Mouse (Mus musculus) CD4-positive, CD25-positive, alpha-beta regulatory T cell, adult 2 months (primary cell): ENCODE measurements at regions not wholly inside any gene's neighbourhood (a gene's known extent, or its start where the extent isn't known, plus 50 kb on each side); places are given as distances from the start of the nearest gene placed in this dataset.

Source experiments
- DNase-seq: peaks from one replicate; pipeline ENCODE4 v3.0.0-alpha.2; 2012; ENCODE audit warnings: low read depth, low spot score

DNA sequence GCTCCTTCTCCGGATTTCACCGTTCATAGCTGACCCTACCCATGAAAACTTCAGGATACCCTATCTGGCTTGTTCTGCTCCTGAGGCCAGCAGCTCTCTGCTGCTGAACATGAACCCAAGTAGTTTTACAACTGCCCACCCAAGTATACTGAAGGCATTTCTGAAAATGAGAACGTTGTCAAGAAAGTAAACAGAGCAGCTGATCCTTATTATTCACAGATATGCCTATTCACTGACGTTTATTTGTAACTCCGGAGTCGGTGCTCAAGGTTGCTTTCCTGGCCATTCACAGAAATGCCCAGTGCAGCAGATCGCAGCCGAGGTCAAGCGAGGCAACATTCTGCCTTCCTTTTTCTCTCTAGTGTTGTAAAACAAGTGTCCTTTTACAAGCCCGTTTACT is 128.4 kb upstream of the N6amt1 start:
- no peak for DNase-seq

GRCm38 (mm10) chr16:87225085-87225484 is 128.9 kb upstream of the N6amt1 start:
- DNase-seq = no peak

GRCm38 (mm10) chr16:87224024-87224423 is 130.0 kb upstream of the N6amt1 start:
- no peak for DNase-seq

GRCm38 (mm10) chr16:87220611-87221010 is 133.4 kb upstream of the N6amt1 start:
- DNase-seq = no peak

- DNase-seq = no peak
Observed at GRCm38 (mm10) chr16:87220201-87220600, 133.8 kb upstream of the N6amt1 start.

DNA sequence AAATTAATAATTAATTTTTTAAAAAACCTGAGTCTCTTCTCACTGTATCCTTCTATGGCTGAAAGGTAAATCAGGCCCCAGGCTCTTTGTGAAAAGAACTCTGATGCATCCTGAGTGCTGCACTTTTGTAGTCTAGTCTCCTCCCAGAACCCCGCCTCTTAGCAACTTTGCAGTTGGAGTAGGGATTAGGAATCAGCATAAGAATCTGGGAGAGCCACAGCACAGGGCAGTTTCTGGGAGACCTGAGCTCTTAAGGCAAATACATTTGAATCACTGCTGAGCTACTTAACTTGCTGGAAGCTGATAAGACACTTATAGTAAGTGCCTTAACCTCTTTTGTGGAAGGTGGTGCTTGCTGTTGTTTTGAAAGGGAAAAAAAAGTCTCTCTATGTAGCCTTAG is 146.1 kb upstream of the N6amt1 start:
- DNase-seq = no peak

GRCm38 (mm10) chr16:87190471-87190870 is 163.5 kb upstream of the N6amt1 start:
- DNase-seq = no peak

DNA sequence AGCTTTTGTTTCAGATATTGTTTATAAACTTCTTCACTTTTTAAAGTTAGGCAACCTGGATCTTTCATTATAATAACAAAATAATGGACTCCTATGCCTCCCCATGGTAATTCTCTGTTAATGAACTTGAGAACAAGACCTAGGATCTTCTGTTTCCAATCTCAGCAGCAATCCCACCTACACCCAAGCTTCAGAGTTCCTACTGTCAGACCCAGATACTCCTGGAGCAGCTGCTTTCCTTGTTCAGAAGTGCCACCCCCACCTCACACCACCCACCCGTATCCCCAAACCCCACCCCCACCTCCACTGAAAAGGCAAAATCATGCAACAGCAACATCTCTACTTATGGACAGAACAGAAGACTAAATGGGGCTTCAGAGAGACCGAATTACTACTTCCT is 165.2 kb upstream of the N6amt1 start:
- DNase-seq = no peak

GRCm38 (mm10) chr16:87172395-87172794 is 181.6 kb upstream of the N6amt1 start:
- no peak for DNase-seq

DNA sequence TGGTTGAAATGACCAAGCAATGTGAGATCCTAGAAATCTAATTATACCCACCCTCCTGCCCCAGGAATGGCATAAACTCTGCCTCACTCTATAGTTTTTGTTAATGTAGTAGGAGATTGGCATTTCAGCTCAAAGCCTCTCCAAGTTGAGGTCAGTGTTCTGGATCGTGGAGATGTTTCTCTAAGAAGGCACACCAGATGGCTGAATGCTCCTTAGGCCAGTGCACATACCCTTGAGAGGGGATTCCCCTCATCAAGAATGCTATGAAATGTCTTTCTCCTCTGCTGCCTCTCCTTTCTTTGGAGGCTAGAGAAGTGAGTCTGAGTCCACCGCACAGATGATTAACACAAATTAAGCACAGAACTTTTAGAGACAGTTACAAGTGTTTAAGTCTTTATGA is 214.7 kb upstream of the N6amt1 start:
- no peak for DNase-seq

DNA sequence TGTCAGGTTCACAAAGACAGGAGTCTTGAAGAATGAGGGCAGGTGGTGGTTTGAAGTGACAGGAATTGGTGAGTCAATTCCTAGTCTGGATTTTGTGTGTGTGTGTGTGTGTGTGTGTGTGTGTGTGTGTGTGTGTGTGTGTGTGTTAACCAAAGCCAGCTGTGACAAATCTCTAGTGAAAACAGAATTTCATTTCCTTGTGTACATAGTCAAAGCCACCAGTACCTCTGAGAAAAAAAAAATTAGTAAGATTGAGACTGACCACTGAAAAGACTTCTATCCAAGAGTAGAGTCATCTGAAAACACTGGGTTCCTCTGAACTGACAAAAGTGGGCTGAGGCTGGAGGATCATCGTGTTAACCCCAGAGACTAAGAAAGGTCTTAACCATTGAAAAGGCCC is 217.5 kb upstream of the N6amt1 start:
- DNase-seq = no peak

GRCm38 (mm10) chr16:87134452-87134851 is 219.5 kb upstream of the N6amt1 start:
- DNase-seq = no peak

GRCm38 (mm10) chr16:87133874-87134273 is 220.1 kb upstream of the N6amt1 start:
- DNase-seq = no peak

- no peak for DNase-seq
Observed at GRCm38 (mm10) chr16:87132082-87132481, 221.9 kb upstream of the N6amt1 start.

DNA sequence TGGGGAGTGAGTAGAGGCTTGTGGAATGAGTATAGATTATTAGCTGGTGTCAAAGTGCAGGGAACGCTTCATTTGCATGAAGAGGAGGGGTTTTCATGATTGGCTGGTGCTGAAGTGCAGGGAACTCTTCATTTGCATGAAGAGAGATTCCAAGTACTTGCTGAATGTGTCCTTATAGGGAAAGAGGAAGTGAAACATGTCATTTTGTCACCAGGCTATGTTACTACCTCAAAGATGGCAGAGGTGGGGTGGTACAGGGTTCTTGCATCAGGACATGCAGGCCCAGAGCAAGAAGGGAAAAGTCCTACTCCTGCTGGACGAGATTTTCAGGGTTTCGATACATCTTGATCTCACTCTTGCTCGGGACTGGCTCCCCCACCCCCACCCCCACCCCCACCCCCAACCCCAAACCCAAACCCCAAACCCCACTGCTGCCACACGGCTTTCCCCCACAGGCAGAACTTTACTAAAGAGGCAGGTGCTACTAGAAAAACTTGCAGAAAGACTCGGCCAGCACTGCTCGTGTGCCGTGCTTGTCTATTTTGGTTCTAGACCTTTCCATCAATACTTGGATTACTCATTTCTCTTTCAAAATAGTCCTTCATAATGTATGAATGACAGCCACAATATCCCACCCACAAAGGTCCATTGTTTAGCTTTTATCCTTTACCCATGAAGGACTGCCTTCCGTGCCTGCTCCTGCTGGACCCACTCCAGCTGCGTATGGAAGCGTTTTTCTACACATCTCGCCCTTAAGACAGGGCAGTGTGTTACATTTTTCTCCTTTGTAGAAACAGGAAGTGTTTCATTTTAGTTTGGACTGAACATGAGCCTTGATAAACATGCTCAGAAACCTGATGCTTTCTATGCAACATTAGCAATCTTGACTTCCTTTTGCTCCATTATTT is 223.0 kb upstream of the N6amt1 start:
- no peak for DNase-seq

DNA sequence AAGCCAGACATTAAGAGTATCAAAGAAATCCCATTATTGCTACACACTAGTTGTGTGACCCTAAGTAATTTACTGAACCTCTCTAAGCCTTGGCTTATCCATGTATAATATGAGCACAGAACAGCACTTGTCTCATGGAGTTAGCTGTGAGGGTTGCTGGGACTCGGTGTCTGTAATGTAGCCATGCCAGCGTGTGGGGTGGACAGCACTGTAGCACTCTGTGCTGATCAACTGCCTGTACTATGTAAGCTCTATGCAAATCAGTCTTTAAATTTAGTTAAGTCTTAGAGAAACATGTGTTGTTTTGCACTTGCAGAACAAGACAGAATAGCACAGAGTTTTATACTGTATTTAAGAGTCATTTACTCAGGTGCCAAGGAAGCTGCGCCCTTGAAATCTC is 225.0 kb upstream of the N6amt1 start:
- no peak for DNase-seq

DNA sequence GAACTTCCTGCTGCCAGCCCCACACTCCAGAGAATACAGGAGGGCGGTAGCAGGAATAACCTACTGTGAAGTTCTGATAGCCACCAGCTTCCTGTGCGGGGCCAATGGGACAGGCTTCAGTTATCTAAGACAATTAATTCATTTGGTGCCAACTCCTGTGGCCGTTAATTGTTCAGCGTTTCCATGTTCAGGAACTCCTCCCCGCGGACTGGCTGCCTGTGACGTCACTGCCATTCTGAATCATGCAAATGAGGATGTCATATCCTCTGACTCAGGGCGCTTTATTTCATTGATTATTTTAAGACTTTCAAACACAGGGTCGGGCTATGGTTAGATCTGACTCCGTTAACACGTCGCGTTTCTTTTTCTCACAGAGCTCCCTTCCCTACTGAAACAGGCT is 225.8 kb upstream of the N6amt1 start:
- DNase-seq = no peak

DNA sequence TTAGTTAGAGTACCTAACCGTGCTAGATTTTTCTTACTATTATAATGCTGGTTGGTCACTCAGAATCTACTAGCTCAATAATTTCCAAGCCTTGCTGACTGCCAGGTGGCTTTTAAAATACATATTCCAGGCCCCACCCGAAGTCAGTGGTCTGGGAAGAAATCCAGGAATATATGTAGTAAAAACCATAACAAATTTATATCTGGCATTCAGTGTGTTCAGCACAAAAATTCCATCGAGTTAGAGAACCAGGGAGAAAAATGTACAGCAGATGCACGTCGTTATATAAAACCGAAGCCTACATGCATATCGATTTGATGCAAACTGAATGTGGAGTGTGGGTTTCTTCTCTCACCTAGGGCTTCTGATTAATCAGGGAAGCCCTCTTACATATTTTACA is 229.5 kb upstream of the N6amt1 start:
- DNase-seq = no peak

GRCm38 (mm10) chr16:87103599-87103998 is 250.4 kb upstream of the N6amt1 start:
- no peak for DNase-seq

DNA sequence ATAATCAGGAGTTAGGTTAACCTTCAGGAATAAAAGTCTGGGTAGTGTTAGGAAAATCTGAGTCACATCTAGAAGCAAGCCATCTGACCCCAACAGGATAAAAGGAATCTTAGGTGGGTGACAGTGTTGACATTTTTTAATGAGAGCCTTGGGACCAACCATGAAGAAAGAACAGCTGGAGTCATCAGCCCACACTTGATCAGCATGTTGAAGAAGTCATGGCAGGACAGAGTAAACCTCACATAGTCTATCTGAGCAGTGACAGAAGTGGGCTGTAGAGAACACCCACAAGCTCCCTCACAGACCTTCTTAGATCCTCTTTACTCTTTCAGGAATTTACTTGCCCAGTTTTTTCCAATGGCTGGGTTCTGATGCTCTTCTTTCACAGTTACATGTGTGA is 251.9 kb upstream of the N6amt1 start:
- DNase-seq = no peak

- DNase-seq = no peak
Observed at GRCm38 (mm10) chr16:87092011-87092410, 262.0 kb upstream of the N6amt1 start.

- no peak for DNase-seq
Observed at GRCm38 (mm10) chr16:87089322-87089721, 264.7 kb upstream of the N6amt1 start.

GRCm38 (mm10) chr16:87083505-87083904 is 270.5 kb upstream of the N6amt1 start:
- DNase-seq = no peak

DNA sequence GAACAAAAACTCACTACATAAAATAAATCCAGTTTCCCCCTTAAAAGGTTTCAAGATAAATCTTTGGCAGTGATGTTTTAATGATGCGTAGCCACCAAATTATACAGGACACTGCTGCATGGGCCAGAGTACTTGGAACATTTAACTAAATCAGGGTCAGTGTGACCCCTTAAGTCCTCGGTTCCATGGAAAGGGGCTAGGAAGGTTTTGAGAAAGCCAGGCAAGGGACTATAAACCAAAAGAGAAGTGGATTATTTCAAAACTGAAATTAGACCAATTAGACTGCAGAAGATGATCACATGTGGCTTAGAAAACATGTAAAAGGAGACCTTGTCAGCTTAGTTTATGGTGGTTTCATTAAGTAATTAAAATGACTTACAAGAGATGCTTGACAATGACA is 276.6 kb upstream of the N6amt1 start:
- DNase-seq = no peak
